Mouse (Mus musculus): ENCODE results near the gene Slc5a10. TPM values are rescaled to one million over a fixed set of nuclear protein-coding genes. Genes with fewer than 3 reads are reported as not detected.

Slc5a10 gene
- total RNA-seq, 4 experiments from 2014 or later: 0.23 to 0.55 (median 0.41) TPM

Other genes starting within 250 kb of the Slc5a10 start
- 1 to 10 TPM; 5.1 to 7.5 (median 5.6) TPM for gene Mfap4, start 235.4 kb downstream of the Slc5a10 start, total RNA-seq (2022)
- gene Mapk7, start 226.4 kb downstream of the Slc5a10 start, total RNA-seq (2022): 10 to 100 TPM; 27.1 to 28.8 (median 28.2) TPM
- 10 to 100 TPM; 43.1 to 52.1 (median 47.2) TPM for gene B9d1, start 215.7 kb downstream of the Slc5a10 start, total RNA-seq (2022)
- gene Epn2, start 141.1 kb downstream of the Slc5a10 start, total RNA-seq (2022): 100 to 1,000 TPM; 123 to 157 (median 152) TPM
- gene Grap, start 67.6 kb downstream of the Slc5a10 start, total RNA-seq (2022): 1 to 10 TPM; 4.3 to 6.3 (median 5.2) TPM
- gene Fam83g, start 36.7 kb downstream of the Slc5a10 start, total RNA-seq (2022): under 1 TPM in 3 of 4 experiments, not detected in 1; 0.06 to 0.20 (median 0.09) TPM
- gene Prpsap2, start 41.3 kb upstream of the Slc5a10 start, total RNA-seq (2022): 10 to 100 TPM; 45.1 to 52.9 (median 48.2) TPM
- 10 to 100 TPM; 63.4 to 75.1 (median 70.3) TPM for gene Ulk2, start 134.2 kb upstream of the Slc5a10 start, total RNA-seq (2022)
- gene Akap10, start 209.4 kb upstream of the Slc5a10 start, total RNA-seq (2022): 10 to 100 TPM; 29.5 to 39.3 (median 34.1) TPM
- 100 to 1,000 TPM in 1 of 4 experiments, 10 to 100 TPM in 3; 72.3 to 103 (median 91.0) TPM for gene Specc1, start 235.9 kb upstream of the Slc5a10 start, total RNA-seq (2022)

Measured in layer of hippocampus, adult 8-10 months (tissue).